In the genomic region with DNA sequence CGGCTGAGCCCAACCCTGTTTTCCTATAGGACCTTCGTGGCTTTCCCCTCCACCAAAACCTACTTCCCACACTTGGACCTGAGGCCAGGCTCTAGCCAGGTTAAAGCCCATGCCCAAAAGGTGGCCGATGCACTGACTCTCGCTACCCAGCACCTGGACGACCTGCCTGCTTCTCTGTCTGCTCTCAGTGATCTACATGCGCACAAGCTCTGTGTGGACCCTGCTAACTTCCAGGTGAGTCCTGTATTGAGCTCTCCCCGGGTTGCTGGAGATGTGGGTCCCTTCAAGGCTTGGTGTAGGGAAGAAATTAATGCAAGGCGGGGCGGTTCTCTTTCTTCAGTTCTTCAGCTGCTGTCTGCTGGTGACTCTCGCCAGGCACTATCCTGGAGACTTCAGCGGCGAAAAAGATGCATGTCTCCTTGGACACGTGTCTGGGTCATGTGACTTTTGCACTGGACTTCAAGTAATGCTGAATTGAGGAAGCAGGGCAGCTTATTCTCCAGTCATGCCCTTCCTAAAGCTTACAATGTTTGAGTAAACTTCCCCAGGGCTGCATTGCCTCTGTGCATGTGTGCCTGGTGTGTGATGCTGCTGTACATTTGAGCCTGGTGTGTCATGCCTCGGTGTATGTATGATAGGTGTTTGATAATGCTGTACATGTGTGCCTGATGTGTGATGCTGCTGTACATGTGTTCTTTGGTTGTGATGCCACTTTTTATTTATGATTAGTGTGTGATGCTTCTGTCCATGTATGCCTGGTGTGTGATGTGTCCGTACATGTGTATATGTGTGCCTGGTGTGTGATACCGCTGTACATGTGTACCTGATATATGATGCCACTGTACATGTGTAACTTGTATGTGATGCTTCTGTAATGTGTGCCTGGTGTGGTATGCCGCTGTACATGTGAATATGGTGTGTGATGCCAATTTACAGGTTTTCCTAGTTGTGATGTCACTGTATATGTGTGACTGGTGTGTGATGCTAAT, we compare ENCODE assay signal across 8 mouse cellular contexts. TPM values are rescaled to one million over a fixed set of nuclear protein-coding genes. Genes with fewer than 3 reads are reported as not detected.
DNase-seq lines count a peak whose midpoint lies in the region; ATAC-seq and TF ChIP-seq lines count a peak whose summit lies in the region.

No protein-coding gene starts in this region.

- no peak for TF ChIP-seq EP300 in MEL (IDR thresholded peaks at IDR 0.05; ENCODE audit: low read depth in 1 of 2, low read length in 2 of 2)

- no peaks in the 10 kb centered on the region for H3K4me1 ChIP-seq in heart, embryonic 12.5 days (replicated peaks)
- H3K4me1 ChIP-seq in MEL (ENCODE audit: control insufficient read depth in 1 of 2, insufficient read depth in 2 of 2, low read length in 2 of 2), result no peaks in the 10 kb centered on the region; a peak in 1 of 4 replicates
- H3K4me1 ChIP-seq in hindbrain, embryonic 10.5 days (replicated peaks), result no peaks in the 10 kb centered on the region

- TF ChIP-seq CTCF in MEL (IDR thresholded peaks at IDR 0.05 in 2 of 3, conservative IDR thresholded peaks at IDR 0.05 in 1 of 3; ENCODE audit: control insufficient read depth in 1 of 3, insufficient read depth in 1 of 3, low read depth in 2 of 3, low read length in 3 of 3, poor library complexity in 1 of 3, severe bottlenecking in 1 of 3), result no peak; a peak in 1 of 6 replicates

- no peak overlapping the region for H3K27ac ChIP-seq in heart, embryonic 12.5 days (ENCODE audit: poor library complexity, severe bottlenecking)
- no peak overlapping the region for H3K27ac ChIP-seq in MEL (ENCODE audit: control insufficient read depth, low read depth, low read length)
- H3K27ac ChIP-seq in hindbrain, embryonic 10.5 days, result no peak overlapping the region

- intact Hi-C loops in heart, postnatal 14 days (cut with DNase I), result loop anchor here (5.0 kb wide), 1 partner anchor 118 kb away; no protein-coding TSS in a partner anchor
- intact Hi-C loops in left cerebral cortex, postnatal 25 days (cut with DNase I), result no loop called here

- H3K4me2 ChIP-seq in heart, embryonic 12.5 days, result peak overlapping the region; percentile 62

- no peak for DNase-seq in heart, postnatal 14 days
- DNase-seq in MEL (ENCODE audit: low read depth, low spot score), result no peak
- DNase-seq in hindbrain, embryonic 10.5 days (ENCODE audit: low spot score), result no peak
- DNase-seq in ovary, postnatal 14 days (ENCODE audit: low spot score), result no peak
- DNase-seq in left cerebral cortex, postnatal 25 days (ENCODE audit: low spot score in 2 of 2), result no peak
- DNase-seq in cerebellum, postnatal 14 days, result no peak

- no peaks in the 10 kb centered on the region for H3K36me3 ChIP-seq in heart, embryonic 12.5 days
- no peaks in the 10 kb centered on the region; a peak in 1 of 4 replicates for H3K36me3 ChIP-seq in MEL (ENCODE audit: control insufficient read depth in 1 of 2, insufficient read depth in 2 of 2, low read length in 2 of 2)
- H3K36me3 ChIP-seq in hindbrain, embryonic 10.5 days, result no peaks in the 10 kb centered on the region

- 47% methylated on average over 16 of the region's 17 CpGs for WGBS in heart, embryonic 12.5 days
- 51% methylated on average over 16 of the region's 17 CpGs for WGBS in hindbrain, embryonic 10.5 days

- TF ChIP-seq RAD21 in MEL (IDR thresholded peaks at IDR 0.05; ENCODE audit: low read depth, low read length), result no peak

- no peak overlapping the region for H3K9ac ChIP-seq in heart, embryonic 12.5 days
- no peak overlapping the region for H3K9ac ChIP-seq in MEL (ENCODE audit: control insufficient read depth, low read depth, low read length, poor library complexity, severe bottlenecking)

- H3K9me3 ChIP-seq in heart, embryonic 12.5 days (replicated peaks), result no peaks in the 10 kb centered on the region
- H3K9me3 ChIP-seq in MEL (replicated peaks; ENCODE audit: insufficient read depth, low read length), result no peaks in the 10 kb centered on the region
- no peaks in the 10 kb centered on the region for H3K9me3 ChIP-seq in hindbrain, embryonic 10.5 days

- ATAC-seq in heart, embryonic 12.5 days (ENCODE audit: insufficient number of reproducible peaks, low FRiP score), result no peak
- ATAC-seq in megakaryocyte progenitor cell, adult 5-6 weeks (replicated peaks; ENCODE audit: poor library complexity), result peak; percentile 20

- H3K27me3 ChIP-seq in heart, embryonic 12.5 days (replicated peaks), result peaks cover 31% of the 10 kb centered on the region
- H3K27me3 ChIP-seq in MEL (ENCODE audit: control insufficient read depth in 1 of 2, insufficient read depth in 2 of 2, low read length in 2 of 2), result no peaks in the 10 kb centered on the region; a peak in 1 of 4 replicates
- H3K27me3 ChIP-seq in hindbrain, embryonic 10.5 days (ENCODE audit: insufficient read depth, poor library complexity, severe bottlenecking), result peaks cover 21% of the 10 kb centered on the region

- no peak for TF ChIP-seq POLR2A in MEL (IDR thresholded peaks at IDR 0.05; ENCODE audit: control insufficient read depth in 1 of 2, insufficient read depth in 1 of 2, low read depth in 1 of 2, low read length in 2 of 2, poor library complexity in 1 of 2)

- no peaks in the 10 kb centered on the region for H3K79me2 ChIP-seq in MEL (ENCODE audit: control insufficient read depth, insufficient read depth, low read length, poor library complexity)

- H3K4me3 ChIP-seq in heart, embryonic 12.5 days, result 0 out of 2 replicates have a peak overlapping the region, but pooled peaks have one; percentile 17
- H3K4me3 ChIP-seq in MEL (ENCODE audit: control insufficient read depth in 1 of 2, insufficient read depth in 1 of 2, low read depth in 2 of 2, low read length in 2 of 2), result no peak overlapping the region
- H3K4me3 ChIP-seq in hindbrain, embryonic 10.5 days, result peak overlapping the region; percentile 32

TF ChIP-seq in MEL, 35 proteins besides CTCF, POLR2A, EP300 and RAD21 (continues in another document):
- TF ChIP-seq RCOR1 (IDR thresholded peaks at IDR 0.05; ENCODE audit: low read depth, low read length), result no peak
- no peak for TF ChIP-seq MXI1 (IDR thresholded peaks at IDR 0.05; ENCODE audit: low read depth, low read length)
- TF ChIP-seq GATA1 (IDR thresholded peaks at IDR 0.05; ENCODE audit: low read depth, low read length), result no peak

RNA-seq across cellular contexts. Expression of gene Hbq1a, which starts 0.7 kb away (rescaled TPM):
- polyA plus RNA-seq in heart, embryonic 12.5 days (2016; fragmentation: Nextera tagmentation; extraction: Ambion mirVana), result 2.5 and 2.8 TPM in 2 replicates
- total RNA-seq in heart, postnatal 14 days (2021), result 1 to 10 TPM; 1.7 to 2.0 TPM
- total RNA-seq in MEL (2012; rRNA removed), result 0.46 TPM in 1 of 2 replicates, not detected in the other
- polyA plus RNA-seq in MEL (2012; ENCODE audit: insufficient read depth in 1 of 2, insufficient read length in 2 of 2, low read depth in 1 of 2, low replicate concordance in 2 of 2, missing spikeins in 1 of 2), result under 1 TPM in 1 of 2 experiments, not detected in 1; 0.29 TPM
- not detected in 2 replicates for polyA plus RNA-seq in hindbrain, embryonic 10.5 days (2016; fragmentation: Nextera tagmentation; extraction: Ambion mirVana)
- not detected in 2 replicates for total RNA-seq in megakaryocyte progenitor cell, adult 5-6 weeks (2015)
- not detected in 2 replicates for total RNA-seq in megakaryocyte progenitor cell, adult 5-6 weeks (2017)
- total RNA-seq in left cerebral cortex, postnatal 25 days (2021), result 1 to 10 TPM in 1 of 2 experiments, not detected in 1; 1.4 TPM

RNA-seq across cellular contexts. Expression of gene Hba-a2, which starts 4.3 kb away (rescaled TPM):
- polyA plus RNA-seq in heart, embryonic 12.5 days (2016; fragmentation: Nextera tagmentation; extraction: Ambion mirVana), result 25,253 and 27,825 TPM in 2 replicates
- over 10,000 TPM; 17,559 to 24,540 TPM for total RNA-seq in heart, postnatal 14 days (2021)
- 130 and 202 TPM in 2 replicates for total RNA-seq in MEL (2012; rRNA removed)
- polyA plus RNA-seq in MEL (2012; ENCODE audit: insufficient read depth in 1 of 2, insufficient read length in 2 of 2, low read depth in 1 of 2, low replicate concordance in 2 of 2, missing spikeins in 1 of 2), result 100 to 1,000 TPM; 313 to 432 TPM
- 4,383 and 4,938 TPM in 2 replicates for polyA plus RNA-seq in hindbrain, embryonic 10.5 days (2016; fragmentation: Nextera tagmentation; extraction: Ambion mirVana)
- 26.3 and 54.4 TPM in 2 replicates for total RNA-seq in megakaryocyte progenitor cell, adult 5-6 weeks (2015)
- 25.3 and 31.4 TPM in 2 replicates for total RNA-seq in megakaryocyte progenitor cell, adult 5-6 weeks (2017)
- total RNA-seq in left cerebral cortex, postnatal 25 days (2021), result 100 to 1,000 TPM; 427 to 477 TPM

RNA-seq across cellular contexts. Expression of gene Hbq1b, which starts 13.8 kb away (rescaled TPM):
- 15.7 and 18.1 TPM in 2 replicates for polyA plus RNA-seq in heart, embryonic 12.5 days (2016; fragmentation: Nextera tagmentation; extraction: Ambion mirVana)
- 1 to 10 TPM; 2.9 TPM for total RNA-seq in heart, postnatal 14 days (2021)
- 2.3 and 2.5 TPM in 2 replicates for total RNA-seq in MEL (2012; rRNA removed)
- polyA plus RNA-seq in MEL (2012; ENCODE audit: insufficient read depth in 1 of 2, insufficient read length in 2 of 2, low read depth in 1 of 2, low replicate concordance in 2 of 2, missing spikeins in 1 of 2), result 1 to 10 TPM in 1 of 2 experiments, not detected in 1; 6.5 TPM
- 6.2 and 6.4 TPM in 2 replicates for polyA plus RNA-seq in hindbrain, embryonic 10.5 days (2016; fragmentation: Nextera tagmentation; extraction: Ambion mirVana)
- not detected in 2 replicates for total RNA-seq in megakaryocyte progenitor cell, adult 5-6 weeks (2015)
- not detected in 2 replicates for total RNA-seq in megakaryocyte progenitor cell, adult 5-6 weeks (2017)
- total RNA-seq in left cerebral cortex, postnatal 25 days (2021), result under 1 TPM in 1 of 2 experiments, not detected in 1; 0.73 TPM

RNA-seq across cellular contexts. Expression of gene Hba-a1, which starts 17.3 kb away (rescaled TPM):
- polyA plus RNA-seq in heart, embryonic 12.5 days (2016; fragmentation: Nextera tagmentation; extraction: Ambion mirVana), result 11,592 and 12,808 TPM in 2 replicates
- total RNA-seq in heart, postnatal 14 days (2021), result over 10,000 TPM; 19,140 to 26,056 TPM
- total RNA-seq in MEL (2012; rRNA removed), result 211 and 272 TPM in 2 replicates
- 100 to 1,000 TPM; 313 to 334 TPM for polyA plus RNA-seq in MEL (2012; ENCODE audit: insufficient read depth in 1 of 2, insufficient read length in 2 of 2, low read depth in 1 of 2, low replicate concordance in 2 of 2, missing spikeins in 1 of 2)
- 2,485 and 2,589 TPM in 2 replicates for polyA plus RNA-seq in hindbrain, embryonic 10.5 days (2016; fragmentation: Nextera tagmentation; extraction: Ambion mirVana)
- total RNA-seq in megakaryocyte progenitor cell, adult 5-6 weeks (2015), result 14.0 and 28.9 TPM in 2 replicates
- 9.4 and 10.0 TPM in 2 replicates for total RNA-seq in megakaryocyte progenitor cell, adult 5-6 weeks (2017)
- 100 to 1,000 TPM; 501 to 528 TPM for total RNA-seq in left cerebral cortex, postnatal 25 days (2021)

RNA-seq across cellular contexts. Expression of gene Hba-x, which starts 24.4 kb away (rescaled TPM):
- 5,912 and 6,218 TPM in 2 replicates for polyA plus RNA-seq in heart, embryonic 12.5 days (2016; fragmentation: Nextera tagmentation; extraction: Ambion mirVana)
- total RNA-seq in heart, postnatal 14 days (2021), result not detected
- total RNA-seq in MEL (2012; rRNA removed), result not detected in 2 replicates
- under 1 TPM in 1 of 2 experiments, not detected in 1; 0.13 TPM for polyA plus RNA-seq in MEL (2012; ENCODE audit: insufficient read depth in 1 of 2, insufficient read length in 2 of 2, low read depth in 1 of 2, low replicate concordance in 2 of 2, missing spikeins in 1 of 2)
- polyA plus RNA-seq in hindbrain, embryonic 10.5 days (2016; fragmentation: Nextera tagmentation; extraction: Ambion mirVana), result 3,492 and 3,546 TPM in 2 replicates
- not detected in 2 replicates for total RNA-seq in megakaryocyte progenitor cell, adult 5-6 weeks (2015)
- not detected in 2 replicates for total RNA-seq in megakaryocyte progenitor cell, adult 5-6 weeks (2017)
- total RNA-seq in left cerebral cortex, postnatal 25 days (2021), result not detected

Comparison
In these comparisons a context has a peak if more than half of its experiments do, and no peak if none do; other contexts are left out.
1. H3K4me3 ChIP-seq: peak in heart, embryonic 12.5 days (single experiment) and hindbrain, embryonic 10.5 days (single experiment); none in MEL (0 of 2).
2. RNA of gene Hba-a2, which starts 4.3 kb away (total RNA-seq): 17,559 to 24,540 TPM in heart, postnatal 14 days; 427 to 477 TPM in left cerebral cortex, postnatal 25 days, 130 to 202 TPM in MEL and 25.3 to 54.4 TPM in megakaryocyte progenitor cell, adult 5-6 weeks; every median in the first group is over 10 times any median in the second.